Mouse (Mus musculus) kidney, postnatal 10 days (tissue): ENCODE measurements around the gene Pear1.

ENCODE experiments used
- DNase-seq: peaks from one replicate; pipeline ENCODE4 v3.0.0; 2021; ENCODE audit warnings: mixed read lengths

Gene Pear1

DNA sequence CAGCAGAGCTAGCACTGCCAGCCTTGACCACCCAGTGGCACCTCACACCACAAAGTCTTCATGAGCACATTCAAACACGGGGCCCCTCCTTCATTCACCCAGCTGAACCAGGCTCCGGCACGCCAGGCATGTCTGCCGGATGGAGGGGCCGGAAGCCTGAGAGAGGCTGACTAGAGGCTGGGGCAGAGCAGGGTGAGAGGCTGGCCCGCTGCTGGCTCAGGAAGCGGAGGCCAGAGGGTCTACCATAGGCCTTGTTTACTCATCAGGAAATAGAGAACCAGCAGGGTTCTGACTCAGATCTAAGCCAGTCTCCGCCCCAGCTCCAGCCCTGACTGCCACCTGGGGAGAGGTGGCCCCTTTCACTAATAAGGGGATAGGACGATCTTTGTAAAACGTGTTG, 59.0 kb downstream of the Pear1 start:
- peak; percentile 85 for DNase-seq

DNA sequence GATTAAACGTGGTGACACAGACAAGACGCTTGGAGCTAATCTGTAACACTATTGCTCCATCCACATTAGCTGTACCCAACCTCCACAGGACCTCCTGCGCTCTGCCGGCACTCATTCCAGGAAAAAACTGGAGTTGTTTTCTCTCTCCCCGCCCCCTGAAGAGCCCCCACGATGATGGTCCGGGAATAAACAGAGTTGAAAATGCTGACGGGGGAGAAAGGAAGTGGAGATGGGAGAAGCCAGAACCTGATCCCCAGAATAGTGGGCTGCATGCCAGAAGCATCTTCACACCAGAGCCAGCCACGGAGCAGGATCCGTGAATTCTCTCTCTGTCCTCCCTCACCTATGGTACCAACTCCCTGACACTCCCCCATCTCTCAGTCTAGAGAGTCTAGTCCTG, 59.6 kb downstream of the Pear1 start:
- peak; percentile 77 for DNase-seq

DNA sequence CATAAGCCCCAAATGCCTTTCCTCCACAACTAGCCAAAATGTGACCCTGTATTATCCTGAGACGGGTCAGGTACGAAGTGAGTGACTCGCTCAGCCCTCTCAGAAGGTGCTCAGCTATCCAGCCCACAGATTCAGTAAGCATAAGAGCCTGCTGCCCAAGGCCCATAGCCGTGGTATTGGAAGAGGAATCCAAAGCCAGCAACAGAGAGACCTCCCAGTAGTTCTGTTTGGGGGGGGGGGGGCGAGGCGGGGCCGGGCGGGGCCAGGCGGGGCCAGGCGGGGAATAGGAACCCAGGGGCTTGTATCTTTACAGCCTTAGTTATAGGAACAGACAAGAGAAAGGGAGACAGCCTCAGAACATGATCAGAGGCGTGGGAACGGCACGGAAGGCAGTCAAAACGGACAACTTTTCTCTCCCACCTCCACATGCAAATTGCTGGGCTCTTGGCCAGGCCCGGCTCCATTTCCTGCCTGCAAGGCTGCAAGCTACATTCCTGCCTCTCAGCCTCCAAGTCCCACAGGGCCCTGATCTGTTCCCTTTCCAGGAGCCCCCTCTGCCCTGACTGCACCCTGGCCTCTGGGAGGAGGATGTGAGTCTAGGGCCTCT, 60.3 kb downstream of the Pear1 start:
- DNase-seq: peak; percentile 93

DNA sequence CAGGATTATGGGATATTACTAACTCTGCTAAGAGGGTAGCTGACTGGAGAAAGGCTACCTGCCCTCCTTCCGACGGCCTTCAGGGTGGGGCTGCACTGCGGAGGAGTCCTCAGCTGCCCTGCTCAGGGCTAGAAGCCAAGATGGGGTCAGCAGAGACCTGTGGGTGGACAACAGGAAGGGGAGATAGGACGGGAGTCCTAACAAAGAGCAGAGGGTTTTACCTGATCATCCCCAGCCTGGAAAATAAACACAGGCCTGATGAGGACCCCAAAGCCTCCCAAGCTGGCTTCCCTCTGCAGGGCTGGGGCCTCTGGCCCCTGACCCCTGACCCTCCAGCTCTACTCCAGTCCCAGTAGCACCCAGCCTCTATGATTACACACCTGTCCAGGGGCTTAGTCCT, 60.9 kb downstream of the Pear1 start:
- DNase-seq: peak; percentile 47

DNA sequence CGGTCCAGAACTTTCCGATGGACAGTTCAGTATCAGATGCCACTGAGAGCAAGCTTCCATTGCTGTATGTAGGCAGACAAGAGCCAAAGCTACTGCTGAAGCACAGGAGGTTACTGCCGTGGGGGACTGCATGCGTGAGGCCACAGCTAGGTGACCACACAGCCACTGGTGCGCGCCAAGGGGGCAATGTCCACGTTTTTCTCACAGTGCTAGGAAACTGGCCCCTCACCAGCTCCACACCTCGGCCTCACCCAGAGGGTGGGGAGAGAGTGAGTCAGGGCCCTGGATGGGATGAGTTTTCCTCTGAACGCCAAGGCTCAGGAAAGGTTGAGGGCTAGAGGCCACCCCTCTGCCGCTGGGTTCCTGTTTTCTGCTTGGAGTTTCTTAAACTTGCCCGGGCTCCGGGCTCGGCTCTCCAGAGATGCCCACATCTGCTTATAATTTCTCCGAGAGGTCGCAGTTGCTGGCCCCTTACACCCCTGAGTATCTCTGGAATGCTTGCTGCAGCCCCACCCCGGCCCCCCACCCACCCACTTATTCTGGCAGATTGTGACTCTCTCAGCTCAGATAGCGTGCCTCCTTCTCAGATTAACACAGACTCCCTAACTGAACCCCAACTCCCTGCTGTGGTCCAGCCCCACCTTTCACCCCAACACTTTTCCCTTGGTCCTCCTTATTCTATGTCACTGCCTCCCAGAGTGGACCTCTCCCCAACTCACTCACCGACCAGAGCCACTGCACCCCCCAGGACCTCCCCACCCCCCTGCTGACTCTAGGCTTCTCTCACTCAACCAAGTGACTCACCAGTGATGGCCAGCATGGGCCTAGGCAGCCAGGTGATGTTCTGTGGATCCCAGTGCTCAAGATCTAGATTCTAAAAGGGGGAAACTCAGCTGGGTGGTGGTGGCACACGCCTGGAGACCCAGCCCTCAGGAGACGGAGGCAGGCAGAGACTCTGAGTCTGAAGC, 62.4 kb downstream of the Pear1 start:
- DNase-seq: peak; percentile 64

DNA sequence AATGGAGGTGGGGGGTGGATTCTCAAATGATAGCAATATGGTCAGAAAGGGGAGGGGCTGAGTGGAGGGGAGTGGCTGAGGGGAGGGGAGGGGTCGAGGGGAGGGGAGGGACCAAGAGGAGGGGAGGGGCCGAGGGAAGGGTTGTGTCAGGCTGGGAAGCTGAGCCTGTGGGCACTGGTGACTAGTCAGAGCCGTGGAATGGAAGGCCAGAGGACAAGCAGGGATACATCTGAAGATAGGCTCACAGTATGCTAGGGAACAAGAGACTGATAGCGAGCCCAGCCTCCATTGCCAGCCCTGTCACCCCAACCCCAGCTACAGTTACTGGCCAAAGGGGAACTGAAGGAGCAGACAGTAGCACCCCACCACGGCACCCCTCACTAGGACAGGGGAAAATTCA, 65.5 kb downstream of the Pear1 start:
- no peak for DNase-seq

DNA sequence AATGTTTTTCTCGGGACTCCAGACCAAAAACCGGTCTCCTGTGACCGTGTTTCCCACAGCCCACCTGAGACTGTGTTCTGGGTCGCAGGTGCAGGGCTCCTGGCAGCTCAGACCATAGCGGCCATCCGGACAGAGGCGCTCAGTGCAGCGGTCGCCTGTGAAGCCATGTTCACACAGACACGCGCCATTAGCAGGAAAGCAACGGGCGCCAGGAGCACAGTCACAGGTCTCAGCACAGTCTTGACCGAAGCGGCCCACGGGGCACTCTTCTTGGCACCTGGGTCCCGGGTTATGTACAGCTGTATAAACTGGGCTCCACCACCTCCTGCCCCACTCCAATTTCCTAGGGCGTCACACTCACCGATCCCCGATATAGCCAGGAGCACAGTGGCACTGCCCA, 67.6 kb downstream of the Pear1 start:
- DNase-seq: no peak

DNA sequence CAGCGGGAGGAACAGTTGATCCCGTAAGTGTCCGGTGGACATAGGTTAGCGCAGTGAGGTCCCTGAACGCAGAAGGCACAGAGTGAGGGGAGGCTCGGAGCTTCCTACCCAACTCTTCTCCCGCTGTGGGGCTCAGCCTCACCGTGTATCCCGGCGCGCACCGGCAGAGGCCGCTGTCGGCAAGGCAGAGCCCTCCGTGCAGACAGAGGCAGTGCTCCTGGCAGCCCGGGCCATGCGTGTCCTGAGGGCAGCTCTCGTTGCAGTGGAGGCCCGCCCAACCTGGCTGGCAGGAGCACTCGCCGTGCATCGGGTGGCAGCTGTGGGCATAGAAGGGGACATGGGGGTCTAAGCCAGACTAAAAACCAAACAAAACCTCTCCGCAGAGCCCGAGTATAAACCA, 68.1 kb downstream of the Pear1 start:
- DNase-seq: peak; percentile 94

DNA sequence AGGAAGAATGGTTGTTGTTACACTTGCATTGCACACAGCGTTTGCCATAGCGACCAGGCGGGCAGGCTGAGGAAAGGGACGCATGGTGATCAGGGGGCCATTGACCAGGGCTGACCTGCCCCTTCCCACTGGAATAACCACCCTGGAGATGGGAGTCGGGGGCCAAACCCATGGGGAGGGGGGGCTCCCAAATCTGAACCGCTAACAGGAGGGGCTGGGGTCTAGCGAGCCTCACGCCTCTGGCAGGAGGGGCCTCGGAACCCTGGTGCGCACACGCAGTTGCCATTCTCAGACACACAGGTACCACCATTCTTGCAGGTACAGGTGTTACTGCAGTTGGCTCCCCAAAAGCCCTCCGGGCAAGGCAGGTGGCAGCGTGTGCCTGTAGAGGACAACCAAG, 70.3 kb downstream of the Pear1 start:
- no peak for DNase-seq

DNA sequence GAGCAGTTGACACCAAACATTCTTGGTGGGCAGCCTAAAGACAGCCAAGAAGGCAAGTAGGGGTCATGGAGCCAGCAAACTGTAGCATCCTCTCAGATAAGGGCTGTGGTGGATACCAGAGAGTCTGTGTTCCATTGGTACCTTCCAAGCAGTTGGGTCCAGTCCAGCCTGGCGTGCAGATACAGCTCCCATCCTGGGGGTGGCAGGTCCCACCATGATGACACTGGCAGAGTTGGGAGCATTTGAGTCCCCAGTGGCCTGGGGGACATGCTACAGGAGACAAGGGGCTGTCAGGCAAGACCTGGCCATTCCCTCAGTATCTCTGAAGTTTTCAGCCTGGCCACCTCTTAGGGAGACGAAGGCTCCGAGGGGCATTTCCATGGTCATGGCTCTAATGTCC, 71.5 kb downstream of the Pear1 start:
- no peak for DNase-seq

DNA sequence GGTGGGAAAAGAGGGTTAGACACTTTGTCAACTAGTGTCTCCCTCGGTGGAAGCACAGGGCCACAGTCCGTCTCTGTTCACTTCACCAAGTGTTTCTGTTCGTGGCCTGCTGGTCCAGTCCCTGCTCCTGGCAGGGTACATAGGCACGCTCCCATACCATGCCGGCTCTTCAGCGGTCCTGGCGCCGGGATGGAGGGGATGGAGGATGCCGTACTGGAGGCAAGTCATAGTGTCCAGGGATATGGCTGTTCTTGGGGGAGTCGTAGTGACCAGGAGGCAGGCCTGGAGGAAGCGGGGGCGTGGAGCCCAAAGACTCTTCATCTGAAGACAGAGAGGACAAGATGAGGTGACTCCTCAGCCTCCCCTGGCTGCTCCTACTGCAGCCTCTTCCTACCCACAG, 74.1 kb downstream of the Pear1 start:
- no peak for DNase-seq

DNA sequence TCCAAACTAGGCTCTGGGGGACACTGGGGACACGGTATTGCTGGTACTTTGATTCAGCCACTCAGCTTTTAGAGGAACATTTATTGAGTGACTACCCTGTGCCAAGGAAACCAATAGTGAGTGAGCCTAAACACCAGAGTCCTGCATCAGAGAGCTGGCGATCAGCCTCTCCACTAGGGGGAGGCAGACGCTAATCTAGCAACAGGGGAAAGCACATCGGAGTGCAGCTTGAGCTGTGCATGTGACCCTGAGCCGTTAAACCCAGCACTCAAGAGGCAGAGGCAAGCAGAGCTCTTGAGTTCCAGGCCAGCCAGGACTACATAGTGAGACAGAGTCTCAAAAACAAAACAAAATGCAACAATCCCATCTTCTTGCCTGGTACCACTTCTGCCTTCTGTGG, 75.1 kb downstream of the Pear1 start:
- DNase-seq: peak; percentile 79

DNA sequence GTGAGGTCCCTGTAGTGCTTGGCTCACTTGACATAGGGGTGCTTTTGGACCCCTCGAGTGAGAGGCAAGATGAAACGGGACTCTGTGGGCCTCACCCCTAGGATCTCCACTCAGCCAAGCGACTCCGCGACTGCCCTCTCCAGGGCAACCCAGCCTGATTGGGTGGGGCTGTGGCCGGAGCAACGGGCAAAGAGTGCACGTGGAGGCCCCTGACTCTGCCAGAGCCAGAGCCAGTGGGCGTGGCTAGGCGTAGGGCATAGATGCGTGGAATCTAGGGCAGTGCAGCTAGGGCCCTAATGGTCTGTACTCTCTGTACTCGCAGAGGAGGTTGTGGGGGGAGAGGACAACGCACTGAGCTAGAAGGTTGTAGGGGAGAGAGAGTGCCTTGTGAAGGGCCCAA, 75.7 kb downstream of the Pear1 start, which contains the start of gene Lrrc71:
Lrrc71 (minus strand) TSS at position 195 of the 400 bp plus-strand sequence.
- DNase-seq: peak; percentile 67

DNA sequence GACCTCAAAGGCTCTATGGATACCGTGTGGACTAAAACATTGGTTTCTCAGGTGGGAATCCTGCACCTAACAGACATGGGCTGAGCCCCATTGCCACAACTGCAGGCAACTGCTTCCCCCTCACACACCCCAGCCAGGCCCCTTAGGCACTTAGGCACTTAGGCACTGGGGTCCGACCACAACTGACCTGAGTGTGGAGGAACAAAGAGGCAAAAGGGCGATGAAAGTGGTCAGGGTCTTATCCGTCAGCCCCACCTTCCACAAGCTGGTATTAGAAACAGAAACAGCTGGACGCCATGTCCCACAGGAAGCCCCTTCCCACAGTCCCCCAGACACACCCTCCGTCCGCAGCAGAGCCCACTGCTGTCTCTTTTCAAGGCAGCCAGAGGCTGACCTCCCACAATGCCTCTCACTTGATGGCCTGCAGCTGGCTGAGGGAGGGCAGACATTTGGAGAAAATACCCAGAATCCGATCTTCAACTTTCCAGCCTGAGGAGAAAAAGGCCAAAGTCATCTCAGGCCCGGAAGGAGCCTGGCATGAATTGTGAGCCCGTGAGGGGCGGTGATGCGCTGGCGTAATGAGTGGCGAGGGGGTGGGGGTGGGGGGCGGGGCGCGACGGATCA, 79.0 kb downstream of the Pear1 start:
- DNase-seq: peak; percentile 76

DNA sequence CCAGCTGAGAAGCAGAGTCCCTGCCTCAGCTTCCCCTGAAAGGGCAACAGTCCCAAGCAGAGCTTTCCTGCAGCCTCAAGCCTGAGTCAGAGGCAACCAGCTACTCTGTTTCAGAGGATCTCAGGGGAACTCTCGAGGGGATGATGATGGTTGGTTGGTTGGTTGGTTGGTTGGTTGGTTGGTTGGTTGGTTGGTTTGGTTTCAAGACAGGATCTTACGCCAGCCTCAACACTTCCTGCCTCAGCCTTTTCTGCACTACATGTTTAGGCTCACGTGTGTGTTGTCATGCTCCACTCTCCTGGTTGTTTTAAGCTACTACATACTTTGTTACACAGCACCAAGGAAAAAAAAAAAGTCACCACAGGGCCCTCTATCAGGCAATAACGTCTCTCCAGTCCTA, 80.2 kb downstream of the Pear1 start:
- no peak for DNase-seq

DNA sequence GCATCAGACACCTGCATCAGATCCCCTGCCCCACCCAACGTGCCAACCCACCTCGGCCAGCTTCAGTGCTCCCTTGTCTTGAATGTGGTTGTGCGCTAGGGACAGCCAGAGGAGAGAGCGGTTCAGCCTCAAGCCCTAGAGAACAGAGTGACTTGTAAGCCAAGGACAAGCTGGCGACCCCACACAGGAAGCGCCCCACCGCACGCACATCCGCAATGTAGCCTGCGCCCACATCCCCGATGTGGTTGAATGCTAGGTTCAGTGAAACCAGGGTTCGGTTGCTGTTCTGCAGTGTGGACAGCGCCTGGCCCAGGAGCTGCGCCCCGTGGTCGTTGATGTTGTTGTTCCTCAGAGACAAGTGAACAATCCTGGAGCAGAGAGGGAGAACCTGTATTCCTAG, 81.4 kb downstream of the Pear1 start:
- no peak for DNase-seq

DNA sequence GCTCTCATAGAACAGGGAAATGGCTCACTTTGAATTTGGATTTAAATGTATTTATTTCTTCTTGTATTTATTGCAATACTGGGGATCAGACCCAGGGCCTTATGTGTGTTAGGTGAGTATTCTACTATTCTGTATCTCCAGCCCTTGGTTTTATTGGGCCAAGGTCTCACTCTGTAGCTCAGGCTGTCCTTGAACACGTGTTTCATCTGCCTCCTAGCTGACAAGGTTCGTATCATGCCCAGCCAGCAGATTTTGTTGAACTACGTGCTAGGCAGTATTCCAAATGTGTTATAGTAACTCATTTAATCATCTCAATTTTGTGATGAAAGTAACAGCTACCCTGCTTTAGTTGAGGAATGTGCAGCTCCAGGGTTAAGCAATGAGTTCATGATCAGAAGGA, 82.1 kb downstream of the Pear1 start:
- DNase-seq: no peak

DNA sequence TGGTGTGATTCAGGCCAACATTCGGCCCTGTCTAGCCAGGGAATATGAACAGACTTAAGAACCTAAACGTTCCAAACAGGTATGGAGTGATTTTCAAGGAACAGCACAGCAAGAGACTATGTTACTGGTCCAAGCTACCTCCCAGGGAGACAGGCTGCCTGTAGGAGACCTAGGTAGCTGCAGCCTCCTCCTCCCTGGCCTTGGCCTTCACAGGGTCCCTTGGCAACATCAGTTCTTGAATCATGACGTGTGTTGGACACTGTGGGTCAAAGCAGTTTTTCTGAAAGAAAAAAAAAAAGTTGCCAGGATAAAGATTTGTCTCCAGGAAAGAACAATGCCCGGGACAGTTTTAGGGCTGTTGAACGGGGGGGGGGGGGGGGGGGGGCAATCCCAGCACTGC, 85.2 kb downstream of the Pear1 start:
- DNase-seq: no peak

DNA sequence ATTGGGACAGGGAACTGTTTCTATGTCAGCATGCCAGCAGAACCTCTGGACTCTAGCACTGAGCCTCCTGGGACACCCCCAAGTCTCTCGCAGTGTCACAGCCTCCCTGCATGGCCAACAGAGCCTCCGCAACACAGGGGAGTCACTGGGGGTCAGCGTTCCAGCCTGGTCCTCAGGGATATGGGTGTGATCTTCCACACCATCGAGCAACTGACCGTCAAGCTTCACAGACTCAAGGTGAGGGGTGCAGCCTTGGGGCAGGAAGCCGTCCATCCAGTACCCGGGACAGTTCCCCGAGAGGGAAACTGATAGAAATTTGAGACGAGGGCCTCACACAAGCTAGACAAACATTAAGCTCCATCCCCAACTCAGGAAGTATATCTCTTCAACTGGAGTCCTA, 88.8 kb downstream of the Pear1 start:
- DNase-seq: no peak

DNA sequence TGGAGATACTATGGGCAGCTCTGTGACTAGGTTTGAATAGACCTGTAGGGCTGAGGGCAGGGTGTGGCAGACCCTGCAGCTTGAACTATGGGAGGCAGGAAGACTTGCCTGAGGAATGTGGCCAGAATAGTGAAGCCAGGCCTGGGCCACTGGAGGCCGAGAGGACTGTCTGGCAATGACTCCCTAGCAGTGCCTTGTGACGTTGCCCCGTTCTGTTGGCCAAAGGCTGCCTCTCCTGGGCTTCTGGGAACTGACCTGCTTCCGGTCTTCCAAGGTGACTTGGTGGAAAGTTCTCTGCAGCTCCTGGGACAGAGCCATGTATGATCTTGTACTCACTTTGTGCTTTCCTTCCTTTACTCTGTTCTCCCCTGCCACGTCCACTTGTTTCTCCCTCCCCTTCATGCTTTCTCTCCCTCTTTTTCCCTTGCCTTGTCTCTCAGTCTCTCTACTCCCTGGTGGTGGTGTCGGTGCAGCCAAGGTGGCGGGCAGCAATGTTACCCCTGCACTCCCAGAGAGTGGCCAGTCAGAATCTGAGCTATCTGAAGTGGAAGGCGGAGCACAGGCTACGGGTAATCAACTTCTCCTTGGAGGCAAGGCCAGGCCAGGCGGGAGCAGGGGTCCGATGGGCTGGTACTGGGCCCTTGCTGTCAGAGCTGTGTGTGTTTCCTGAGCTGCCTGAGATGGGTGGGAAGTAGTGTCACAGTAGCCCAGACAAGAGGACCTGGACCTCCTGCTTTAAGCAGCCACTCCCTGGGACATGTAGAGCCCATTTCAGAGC, 89.9 kb downstream of the Pear1 start:
- no peak for DNase-seq

DNA sequence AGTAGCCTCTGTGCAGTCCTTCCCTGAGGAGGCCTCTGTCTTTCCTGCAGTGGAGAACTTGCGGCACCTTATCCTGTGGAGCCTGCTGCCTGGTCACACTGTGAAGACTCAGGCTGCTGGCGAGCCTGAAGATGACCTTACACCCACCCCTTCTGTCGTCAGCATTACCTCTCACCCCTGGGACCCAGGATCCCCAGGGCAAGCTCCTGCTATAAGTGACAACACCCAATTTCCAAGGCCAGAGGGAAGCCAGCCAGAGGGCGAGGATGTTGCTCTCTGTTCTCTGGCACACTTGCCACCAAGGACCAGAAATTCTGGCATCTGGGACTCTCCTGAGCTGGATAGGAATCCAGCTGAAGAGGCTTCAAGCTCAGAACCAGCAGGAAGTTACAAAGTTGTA, 91.0 kb downstream of the Pear1 start:
- DNase-seq: no peak

DNA sequence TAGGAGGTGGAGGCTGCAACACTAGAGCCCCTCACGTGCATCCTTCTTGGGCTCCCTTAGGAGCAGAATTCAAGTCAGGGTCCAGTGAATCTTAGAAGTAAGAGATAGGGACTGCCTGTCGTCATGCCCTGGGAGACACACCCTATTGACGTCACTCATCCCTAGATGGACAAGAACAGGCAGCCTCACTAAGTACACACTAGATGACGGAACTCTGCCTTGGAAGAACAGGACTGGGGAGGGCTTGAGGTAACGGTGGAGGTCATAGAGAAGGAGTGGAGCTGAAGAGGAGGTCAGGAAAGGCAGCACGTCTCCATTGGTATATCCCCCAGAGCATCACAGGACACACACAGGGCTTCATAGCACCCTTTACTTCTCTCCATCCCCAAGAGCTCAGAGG, 95.4 kb downstream of the Pear1 start:
- peak; percentile 1 for DNase-seq

DNA sequence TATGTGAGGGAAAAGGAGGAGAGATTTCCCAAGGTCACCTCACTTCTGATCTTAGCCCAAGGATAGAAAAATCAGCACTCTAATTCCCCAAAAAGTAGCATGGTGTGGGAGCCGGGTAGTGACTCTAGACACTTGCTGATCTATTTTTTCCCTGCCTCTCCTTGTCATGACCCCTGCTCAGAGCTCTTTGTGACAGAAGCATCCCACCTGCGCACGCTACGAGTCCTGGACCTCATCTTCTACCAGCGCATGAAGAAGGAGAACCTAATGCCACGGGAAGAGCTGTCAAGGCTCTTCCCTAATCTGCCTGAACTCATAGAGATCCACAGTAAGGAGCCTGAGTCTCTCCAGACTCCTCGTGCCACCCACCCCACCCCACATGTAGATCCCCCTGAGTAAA, 97.9 kb downstream of the Pear1 start:
- no peak for DNase-seq
